29 mouse cellular contexts compared by ENCODE assay signal in genomic region chr16:56279060-56279459, GRCm38 (mm10).
DNase-seq lines count a peak whose midpoint lies in the region; ATAC-seq and TF ChIP-seq lines count a peak whose summit lies in the region.
"Had no signal": no experiment of that assay in that cellular context is flagged by ENCODE, and none has a peak within 500 bp of the region (broad histone marks: within the 10 kb centered on the region; RNA-seq: fewer than 3 reads in every experiment).

No protein-coding gene starts in this region.

- no peak overlapping the region for H3K9ac ChIP-seq in intestine, embryonic 15.5 days
- no peak overlapping the region for H3K9ac ChIP-seq in intestine, postnatal 0 days (ENCODE audit: low read depth, low read length)
- no peak overlapping the region for H3K9ac ChIP-seq in stomach, embryonic 15.5 days
- no peak overlapping the region for H3K9ac ChIP-seq in midbrain, embryonic 16.5 days (ENCODE audit: low read depth, low read length)
- H3K9ac ChIP-seq in hindbrain, postnatal 0 days (replicated peaks; ENCODE audit: low read length), result no peak overlapping the region
- H3K9ac ChIP-seq: embryonic facial prominence, embryonic 13.5 days; embryonic facial prominence, embryonic 15.5 days; forebrain, embryonic 12.5 days had no signal

- DNase-seq in embryo, embryonic 10.5 days (ENCODE audit: low spot score), result peak; percentile 1
- no peak for DNase-seq in embryo, embryonic 9.5 days (ENCODE audit: extremely low spot score)
- DNase-seq in layer of hippocampus, adult 9-11 months, result no peak
- no peak for DNase-seq in hindbrain, postnatal 0 days (ENCODE audit: low spot score)
- DNase-seq: adrenal gland, adult 8-10 months; adrenal gland, postnatal 25 days; B cell, adult 2 months; cerebellum, adult 11 months; cerebellum, adult 18-20 months; cerebellum, adult 8-10 months; cerebellum, adult 9-11 months; cerebellum, postnatal 14 days; cerebellum, postnatal 36 days had no signal

- 69% methylated on average over 9 of the region's 9 CpGs for WGBS in intestine, embryonic 15.5 days
- WGBS in intestine, postnatal 0 days, result 56% methylated on average over 9 of the region's 9 CpGs
- WGBS in stomach, embryonic 15.5 days, result 62% methylated on average over 9 of the region's 9 CpGs
- WGBS in midbrain, embryonic 16.5 days, result 84% methylated on average over 9 of the region's 9 CpGs
- 85% methylated on average over 9 of the region's 9 CpGs for WGBS in hindbrain, postnatal 0 days

- H3K27me3 ChIP-seq in intestine, embryonic 15.5 days (replicated peaks), result no peaks in the 10 kb centered on the region
- H3K27me3 ChIP-seq in intestine, postnatal 0 days (replicated peaks; ENCODE audit: control insufficient read depth, insufficient read depth, low read length), result no peaks in the 10 kb centered on the region
- no peaks in the 10 kb centered on the region for H3K27me3 ChIP-seq in stomach, embryonic 15.5 days (replicated peaks)
- no peaks in the 10 kb centered on the region for H3K27me3 ChIP-seq in midbrain, embryonic 16.5 days (ENCODE audit: control insufficient read depth, insufficient read depth, low read depth, low read length)
- no peaks in the 10 kb centered on the region for H3K27me3 ChIP-seq in hindbrain, postnatal 0 days (ENCODE audit: insufficient read depth, low read length)
- H3K27me3 ChIP-seq: CH12.LX; embryonic facial prominence, embryonic 13.5 days; embryonic facial prominence, embryonic 15.5 days; forebrain, embryonic 12.5 days; Patski had no signal

- no peak overlapping the region for H3K4me3 ChIP-seq in intestine, embryonic 15.5 days (replicated peaks)
- no peak overlapping the region for H3K4me3 ChIP-seq in intestine, postnatal 0 days (ENCODE audit: low read depth, low read length)
- H3K4me3 ChIP-seq in stomach, embryonic 15.5 days (replicated peaks), result no peak overlapping the region
- H3K4me3 ChIP-seq in midbrain, embryonic 16.5 days (ENCODE audit: low read depth, low read length), result no peak overlapping the region
- no peak overlapping the region for H3K4me3 ChIP-seq in hindbrain, postnatal 0 days (ENCODE audit: low read length)
- H3K4me3 ChIP-seq: embryonic facial prominence, embryonic 13.5 days; embryonic facial prominence, embryonic 15.5 days; erythroblast, embryonic 14.5 days; forebrain, embryonic 10.5 days; forebrain, embryonic 12.5 days had no signal

- no peaks in the 10 kb centered on the region for H3K36me3 ChIP-seq in intestine, embryonic 15.5 days
- no peaks in the 10 kb centered on the region for H3K36me3 ChIP-seq in intestine, postnatal 0 days (ENCODE audit: control insufficient read depth, insufficient read depth)
- H3K36me3 ChIP-seq in stomach, embryonic 15.5 days, result no peaks in the 10 kb centered on the region
- no peaks in the 10 kb centered on the region for H3K36me3 ChIP-seq in midbrain, embryonic 16.5 days (ENCODE audit: control insufficient read depth, insufficient read depth, low read length)
- H3K36me3 ChIP-seq in hindbrain, postnatal 0 days (ENCODE audit: insufficient read depth, low read length), result no peaks in the 10 kb centered on the region
- H3K36me3 ChIP-seq: embryonic facial prominence, embryonic 13.5 days; embryonic facial prominence, embryonic 15.5 days; forebrain, embryonic 10.5 days; forebrain, embryonic 12.5 days; G1E had no signal

- H3K4me1 ChIP-seq in intestine, embryonic 15.5 days (replicated peaks), result no peaks in the 10 kb centered on the region
- no peaks in the 10 kb centered on the region; the same call in 1 of the 2 replicates for H3K4me1 ChIP-seq in intestine, postnatal 0 days (replicated peaks; ENCODE audit: control insufficient read depth, insufficient read depth, low read length)
- no peaks in the 10 kb centered on the region for H3K4me1 ChIP-seq in stomach, embryonic 15.5 days
- H3K4me1 ChIP-seq in midbrain, embryonic 16.5 days (ENCODE audit: control insufficient read depth, insufficient read depth, low read length), result no peaks in the 10 kb centered on the region
- H3K4me1 ChIP-seq in hindbrain, postnatal 0 days (ENCODE audit: insufficient read depth, low read length), result no peaks in the 10 kb centered on the region
- H3K4me1 ChIP-seq: embryonic facial prominence, embryonic 13.5 days; embryonic facial prominence, embryonic 15.5 days; forebrain, embryonic 10.5 days; forebrain, embryonic 12.5 days had no signal

- H3K4me2 ChIP-seq in intestine, embryonic 15.5 days (replicated peaks), result no peak overlapping the region
- no peak overlapping the region for H3K4me2 ChIP-seq in intestine, postnatal 0 days (replicated peaks; ENCODE audit: low read depth)
- no peak overlapping the region for H3K4me2 ChIP-seq in stomach, embryonic 15.5 days
- H3K4me2 ChIP-seq in midbrain, embryonic 16.5 days (ENCODE audit: low read length), result no peak overlapping the region
- no peak overlapping the region for H3K4me2 ChIP-seq in hindbrain, postnatal 0 days (ENCODE audit: low read depth, low read length)
- H3K4me2 ChIP-seq: embryonic facial prominence, embryonic 13.5 days; embryonic facial prominence, embryonic 15.5 days; forebrain, embryonic 12.5 days had no signal

- H3K27ac ChIP-seq in intestine, embryonic 15.5 days, result no peak overlapping the region
- H3K27ac ChIP-seq in intestine, postnatal 0 days (ENCODE audit: low read depth, low read length), result no peak overlapping the region; the same call in 1 of the 2 replicates
- no peak overlapping the region for H3K27ac ChIP-seq in stomach, embryonic 15.5 days
- no peak overlapping the region for H3K27ac ChIP-seq in midbrain, embryonic 16.5 days (ENCODE audit: low read length)
- H3K27ac ChIP-seq in hindbrain, postnatal 0 days, result no peak overlapping the region
- H3K27ac ChIP-seq: embryonic facial prominence, embryonic 13.5 days; embryonic facial prominence, embryonic 15.5 days; forebrain, embryonic 10.5 days; forebrain, embryonic 12.5 days had no signal

- no peak for TF ChIP-seq CTCF in intestine, postnatal 0 days (IDR thresholded peaks at IDR 0.05; ENCODE audit: low read depth)
- no peak for TF ChIP-seq CTCF in hindbrain, postnatal 0 days (IDR thresholded peaks at IDR 0.05; ENCODE audit: low read depth)

- ATAC-seq in intestine, embryonic 15.5 days, result peak; percentile 45; the same call in 1 of the 2 replicates
- ATAC-seq in intestine, postnatal 0 days, result 0 out of 2 replicates have a peak, but pooled peaks have one; percentile 54
- peak; percentile 53; the same call in 1 of the 2 replicates for ATAC-seq in stomach, embryonic 15.5 days (ENCODE audit: insufficient read depth, low FRiP score, low read depth)
- no peak for ATAC-seq in midbrain, embryonic 16.5 days
- ATAC-seq in hindbrain, postnatal 0 days, result no peak
- ATAC-seq: activated CD4-positive, CD25-positive, alpha-beta regulatory T cell, adult 4 months; CD4-positive, CD25-positive, alpha-beta regulatory T cell, adult 4 months; forebrain, embryonic 14.5 days; forebrain, embryonic 16.5 days had no signal

- H3K9me3 ChIP-seq in intestine, embryonic 15.5 days, result no peaks in the 10 kb centered on the region
- H3K9me3 ChIP-seq in intestine, postnatal 0 days (ENCODE audit: control insufficient read depth), result no peaks in the 10 kb centered on the region
- H3K9me3 ChIP-seq in stomach, embryonic 15.5 days, result no peaks in the 10 kb centered on the region
- no peaks in the 10 kb centered on the region for H3K9me3 ChIP-seq in midbrain, embryonic 16.5 days (replicated peaks; ENCODE audit: control insufficient read depth, low read length, poor library complexity, severe bottlenecking)
- no peaks in the 10 kb centered on the region for H3K9me3 ChIP-seq in hindbrain, postnatal 0 days (ENCODE audit: low read length)
- H3K9me3 ChIP-seq: embryonic facial prominence, embryonic 13.5 days; embryonic facial prominence, embryonic 15.5 days; forebrain, embryonic 10.5 days; forebrain, embryonic 12.5 days; G1E had no signal

Comparison
In these comparisons a context has a peak if more than half of its experiments do, and no peak if none do; other contexts are left out.
1. ATAC-seq: peak in intestine, embryonic 15.5 days (single experiment), intestine, postnatal 0 days (single experiment) and stomach, embryonic 15.5 days (single experiment); none in midbrain, embryonic 16.5 days (single experiment) and hindbrain, postnatal 0 days (single experiment).